Mouse (Mus musculus): ENCODE data around the gene Cdkn1a.

The Cdkn1a gene

DNA sequence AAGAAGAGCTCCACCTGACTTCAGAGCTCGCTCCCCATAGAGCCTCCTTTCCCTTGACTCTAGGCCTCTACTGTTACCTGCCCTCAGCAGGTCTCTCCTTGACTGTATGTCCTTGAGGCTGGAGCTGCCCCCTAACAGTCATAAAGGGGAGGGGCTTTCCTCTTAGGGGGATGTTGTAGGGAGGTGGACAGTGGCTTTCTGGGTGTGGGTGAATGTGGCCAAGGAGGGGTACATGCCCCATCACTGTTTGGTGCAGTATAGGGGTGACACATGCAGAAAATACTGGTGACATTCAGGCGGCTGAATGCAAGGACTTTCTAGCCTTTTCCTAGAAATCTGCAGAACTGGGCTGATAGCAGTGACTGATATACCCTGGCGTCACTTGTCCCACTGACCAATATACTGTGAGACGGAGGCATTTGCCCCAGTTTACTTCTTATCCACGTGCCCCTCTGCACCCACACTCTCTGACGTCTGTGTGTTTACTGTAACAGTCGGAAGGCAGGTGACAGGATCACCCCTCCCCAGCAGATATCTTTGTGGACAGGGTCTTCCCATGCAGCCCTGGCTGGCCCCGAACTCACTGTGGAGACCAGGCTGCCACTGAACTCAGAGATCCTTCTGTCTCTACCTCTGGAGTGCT is 26.4 kb downstream of the Cdkn1a start:
- no peak for DNase-seq (ENCODE audit: low read depth, low spot score)

DNA sequence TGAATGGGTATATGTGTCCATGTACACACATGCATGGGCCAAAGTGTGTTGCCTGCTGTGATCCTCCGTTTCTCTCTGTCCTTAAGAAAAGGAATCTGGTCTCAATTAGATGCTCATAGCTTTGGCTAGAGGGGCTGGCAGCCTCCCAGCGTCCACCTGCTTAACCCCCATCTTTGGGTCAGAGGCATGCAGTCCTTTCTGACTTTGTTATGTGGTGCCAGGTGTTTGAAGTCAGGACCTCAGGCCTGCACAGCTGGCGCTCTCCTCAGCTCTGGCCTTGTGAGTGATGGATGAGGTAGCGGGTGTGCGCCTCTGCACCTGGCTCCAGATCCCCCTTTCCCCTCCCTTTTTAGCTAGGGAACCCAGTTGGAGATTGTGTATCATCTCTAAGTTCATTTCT is 27.3 kb downstream of the Cdkn1a start:
- no peak for DNase-seq (ENCODE audit: low read depth, low spot score)

DNA sequence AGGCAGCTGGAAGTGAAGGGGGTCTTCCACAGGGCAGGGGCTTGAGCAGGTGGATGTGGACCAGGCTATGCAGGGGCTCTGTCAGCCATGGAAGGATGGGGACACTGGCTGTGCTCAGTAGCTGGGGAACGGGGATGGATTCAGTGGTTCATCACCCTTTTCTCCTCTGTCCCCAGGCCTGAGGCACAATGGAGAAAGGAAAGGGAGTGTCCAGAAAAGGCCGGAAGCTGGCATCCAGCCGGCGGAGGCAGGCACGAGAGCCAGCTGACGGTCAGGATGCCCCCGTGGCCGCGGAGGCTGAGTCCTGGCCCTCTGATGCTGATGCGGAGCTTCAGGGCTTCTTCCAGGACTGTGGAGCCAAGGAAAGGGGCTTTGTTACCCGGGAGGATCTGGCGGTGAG is 29.9 kb downstream of the Cdkn1a start:
- no peak for DNase-seq (ENCODE audit: low read depth, low spot score)

DNA sequence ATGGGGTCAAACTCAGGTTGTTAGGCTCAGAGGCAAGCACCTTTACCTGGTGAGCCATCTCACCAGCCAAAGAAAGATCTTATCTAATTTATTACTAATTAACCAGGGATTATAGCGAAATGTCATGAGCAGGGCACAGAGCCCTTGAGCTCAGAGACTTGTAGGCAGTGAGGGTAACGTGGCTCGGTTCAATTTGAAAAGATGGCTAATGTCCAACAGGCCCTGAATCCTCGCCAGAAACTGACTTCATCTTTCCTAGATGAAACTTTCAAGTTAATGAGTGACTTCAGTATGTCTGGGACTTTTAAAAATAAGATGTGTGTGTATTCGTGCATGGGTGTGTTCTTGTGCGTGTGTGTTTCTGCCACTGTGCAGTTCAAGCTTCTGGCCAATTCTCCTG is 32.0 kb downstream of the Cdkn1a start:
- no peak for DNase-seq (ENCODE audit: low read depth, low spot score)

DNA sequence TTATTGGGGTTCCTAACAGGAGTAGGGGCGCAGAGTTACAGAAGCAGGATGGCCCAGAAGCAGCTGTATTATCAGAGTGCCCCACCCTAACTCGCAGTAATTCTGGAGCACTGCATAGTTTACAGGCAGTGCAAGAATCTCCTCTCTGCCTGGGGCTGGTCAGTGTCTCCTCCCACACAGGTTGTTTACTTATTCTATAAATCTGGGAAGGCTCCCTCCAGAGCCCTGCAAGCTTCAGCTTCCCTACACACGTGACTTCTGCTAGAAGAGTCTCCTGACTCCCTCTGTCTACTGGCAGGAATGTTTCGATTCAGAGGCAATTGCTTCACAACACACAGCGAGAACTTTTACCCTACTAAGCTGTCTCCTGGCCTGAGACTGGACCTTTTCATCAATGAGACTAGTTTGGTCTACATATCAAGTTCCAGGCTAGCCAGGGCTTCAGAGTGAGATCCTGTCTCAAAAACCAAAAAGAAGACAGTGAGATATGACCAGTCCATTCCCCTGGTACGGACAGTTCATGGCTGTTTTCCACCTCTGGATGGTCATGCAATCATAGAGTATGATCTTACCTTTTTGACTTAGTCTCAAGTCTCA is 32.9 kb downstream of the Cdkn1a start:
- DNase-seq (ENCODE audit: low read depth, low spot score): no peak

DNA sequence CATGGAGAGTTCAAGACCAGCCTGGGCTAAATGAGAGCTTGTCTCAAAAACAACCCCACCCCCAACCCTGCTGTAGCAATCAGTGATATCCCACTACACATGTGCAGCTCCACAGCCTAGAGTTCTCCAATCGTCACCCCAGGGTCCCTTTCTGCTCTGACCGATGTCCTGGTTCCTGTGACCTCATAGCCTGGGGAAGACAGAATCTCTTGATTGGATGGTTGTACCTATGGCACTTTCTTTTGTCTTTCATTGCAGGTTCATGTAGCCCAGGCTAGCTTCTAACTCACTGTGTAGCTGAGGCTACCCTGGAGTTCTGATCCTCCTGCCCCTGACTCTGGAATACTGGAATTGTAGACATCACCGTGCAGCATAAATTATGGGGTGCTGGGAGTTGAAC is 35.8 kb downstream of the Cdkn1a start:
- DNase-seq (ENCODE audit: low read depth, low spot score): no peak

DNA sequence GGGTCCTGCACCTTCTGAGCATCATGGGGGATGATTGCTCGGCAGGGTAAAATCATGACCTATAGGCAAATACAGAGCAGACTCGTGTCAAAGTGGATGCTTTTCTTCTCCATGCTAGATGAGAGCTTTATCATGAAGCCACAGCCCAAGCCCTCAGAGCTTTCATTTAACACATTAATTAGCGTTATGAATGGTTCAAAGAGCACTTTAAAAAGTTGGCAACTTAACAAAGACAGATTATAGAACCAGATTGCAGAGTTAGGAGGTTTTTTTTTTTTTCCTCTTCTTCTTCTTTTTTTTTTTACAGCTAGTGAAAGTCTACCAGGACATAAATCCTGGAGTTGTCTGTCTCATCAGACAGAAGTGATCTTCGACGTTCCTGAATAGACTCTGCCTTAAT is 38.6 kb downstream of the Cdkn1a start:
- DNase-seq (ENCODE audit: low read depth, low spot score): no peak

DNA sequence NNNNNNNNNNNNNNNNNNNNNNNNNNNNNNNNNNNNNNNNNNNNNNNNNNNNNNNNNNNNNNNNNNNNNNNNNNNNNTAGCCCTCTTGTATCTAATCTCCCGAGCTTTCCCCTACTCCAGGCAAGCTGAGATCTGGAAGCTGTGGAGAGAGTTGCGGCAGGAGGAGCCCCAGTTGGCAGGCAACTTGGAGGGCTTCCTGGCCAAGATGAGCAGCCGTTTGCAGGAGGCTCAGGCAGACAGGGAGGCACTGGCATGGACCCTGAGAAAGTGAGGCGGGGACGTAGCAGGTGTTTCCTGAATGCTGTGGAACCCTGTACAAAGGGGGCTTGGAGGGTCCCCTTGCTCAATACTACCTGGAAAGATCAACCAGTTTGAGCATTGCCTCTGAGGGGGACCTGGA is 44.3 kb downstream of the Cdkn1a start:
- DNase-seq (ENCODE audit: low read depth, low spot score): no peak

DNA sequence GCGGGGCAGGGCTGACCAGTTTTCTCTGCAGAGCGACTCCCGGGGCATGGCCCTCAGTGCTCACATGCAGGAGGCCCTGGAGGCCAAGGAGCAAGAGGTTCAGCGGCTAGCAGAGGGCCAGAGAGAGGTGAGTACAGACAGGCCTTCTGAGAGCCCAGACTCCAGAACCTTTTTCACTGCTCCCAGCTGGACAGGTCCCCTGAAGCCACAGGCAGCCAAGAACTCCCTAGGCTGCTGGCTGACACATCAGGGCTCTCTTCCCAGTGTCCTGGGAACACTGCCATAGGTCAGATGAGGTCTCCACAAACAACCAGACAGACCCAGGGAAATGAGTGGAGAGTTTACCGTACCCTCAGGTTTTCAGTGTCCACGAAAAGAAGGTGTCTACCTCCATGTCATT is 45.5 kb downstream of the Cdkn1a start:
- DNase-seq (ENCODE audit: low read depth, low spot score): no peak

DNA sequence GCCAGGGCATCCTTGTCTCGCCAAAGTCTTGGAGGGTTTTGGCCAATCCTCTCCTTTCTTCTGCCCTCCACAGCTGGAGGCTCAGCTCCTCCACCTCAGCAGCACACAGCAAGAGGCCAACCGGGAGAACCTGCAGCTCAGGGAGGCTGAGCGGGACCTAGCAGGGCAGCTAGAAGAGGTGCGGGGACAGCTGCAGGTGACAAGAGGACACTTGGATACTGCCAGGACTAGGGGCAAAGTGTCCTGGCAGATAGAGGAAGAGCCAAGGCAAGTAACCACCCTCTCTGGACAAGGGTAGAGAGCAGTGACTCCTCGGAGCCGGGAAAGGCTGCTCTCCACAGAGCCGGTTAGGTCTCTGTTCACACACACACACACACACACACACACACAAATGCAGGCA is 47.1 kb downstream of the Cdkn1a start:
- no peak for DNase-seq (ENCODE audit: low read depth, low spot score)

DNA sequence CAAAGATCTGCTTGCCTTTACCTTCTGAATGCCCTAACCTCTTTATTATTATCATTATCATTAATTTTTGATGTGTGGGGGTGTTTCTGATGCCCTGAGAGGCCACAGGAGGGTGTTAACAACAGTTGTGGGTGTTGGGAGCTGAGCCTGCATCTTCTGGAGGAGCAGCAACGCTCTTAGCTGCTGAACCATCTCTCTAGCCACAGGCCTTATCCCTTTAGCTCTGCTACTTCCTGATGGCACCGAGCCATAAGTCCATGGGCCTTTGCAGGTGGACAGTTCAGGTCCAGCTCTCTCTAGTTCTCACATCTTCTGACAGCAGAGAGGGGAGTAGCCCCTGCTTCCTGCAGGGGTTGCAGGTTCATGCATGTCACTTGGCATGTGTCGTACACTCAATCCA is 50.8 kb downstream of the Cdkn1a start:
- DNase-seq (ENCODE audit: low read depth, low spot score): no peak

DNA sequence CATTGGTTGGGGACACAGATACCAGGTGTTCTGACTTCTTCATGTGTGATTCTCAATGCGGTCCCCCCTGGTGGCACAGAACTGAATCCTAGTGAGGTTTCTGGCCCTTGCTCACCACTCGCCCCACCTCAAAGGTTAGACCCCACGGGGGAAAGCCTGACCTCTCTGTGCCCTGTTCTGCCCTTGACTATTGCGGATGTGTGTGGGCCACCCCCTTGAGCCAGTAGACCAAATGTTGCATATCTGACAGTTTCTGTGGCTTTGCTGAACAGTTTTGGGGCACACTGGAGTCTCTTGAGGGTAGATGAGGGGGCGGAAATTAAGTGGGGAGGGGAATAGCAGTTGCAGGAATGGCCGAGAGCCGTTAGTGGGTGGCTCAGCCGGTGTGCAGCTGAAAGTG is 52.5 kb downstream of the Cdkn1a start:
- no peak for DNase-seq (ENCODE audit: low read depth, low spot score)

DNA sequence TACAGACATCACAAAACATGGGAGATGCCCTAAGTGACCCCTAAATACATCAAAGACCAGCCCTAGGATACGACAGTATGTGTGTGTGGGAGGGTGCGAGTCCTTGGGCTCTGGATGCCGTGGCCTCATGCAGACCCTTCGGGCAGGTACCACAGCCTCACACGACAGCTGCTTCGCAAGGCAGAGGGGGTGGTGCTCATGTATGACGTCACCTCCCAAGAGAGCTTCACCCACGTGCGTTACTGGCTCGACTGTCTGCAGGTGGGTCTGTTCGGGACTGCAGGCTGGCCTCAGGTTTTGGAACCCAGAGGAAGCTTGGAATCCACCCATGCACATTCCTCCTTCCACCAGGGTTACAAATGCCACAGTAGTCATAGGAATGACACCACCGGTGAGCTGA is 54.3 kb downstream of the Cdkn1a start:
- no peak for DNase-seq (ENCODE audit: low read depth, low spot score)

DNA sequence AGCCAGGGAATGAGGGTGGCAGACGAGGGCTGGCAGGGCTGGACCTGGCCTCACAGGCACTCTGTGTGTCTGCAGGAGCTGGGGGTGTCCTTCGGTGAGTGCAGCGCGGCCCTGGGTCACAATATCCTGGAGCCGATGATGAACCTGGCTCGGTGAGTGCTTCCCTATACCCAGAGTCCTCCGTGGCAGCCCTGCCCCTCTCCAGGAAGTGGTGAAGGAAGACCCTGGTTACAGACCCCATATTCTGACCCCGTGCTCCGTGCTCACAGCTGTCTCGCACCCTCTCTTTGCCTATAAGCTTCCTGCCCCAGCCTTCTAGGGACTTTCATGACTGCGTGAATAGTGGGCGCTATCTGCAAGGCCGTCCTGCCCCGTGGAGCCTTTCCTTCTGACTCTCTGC is 56.5 kb downstream of the Cdkn1a start:
- no peak for DNase-seq (ENCODE audit: low read depth, low spot score)

DNA sequence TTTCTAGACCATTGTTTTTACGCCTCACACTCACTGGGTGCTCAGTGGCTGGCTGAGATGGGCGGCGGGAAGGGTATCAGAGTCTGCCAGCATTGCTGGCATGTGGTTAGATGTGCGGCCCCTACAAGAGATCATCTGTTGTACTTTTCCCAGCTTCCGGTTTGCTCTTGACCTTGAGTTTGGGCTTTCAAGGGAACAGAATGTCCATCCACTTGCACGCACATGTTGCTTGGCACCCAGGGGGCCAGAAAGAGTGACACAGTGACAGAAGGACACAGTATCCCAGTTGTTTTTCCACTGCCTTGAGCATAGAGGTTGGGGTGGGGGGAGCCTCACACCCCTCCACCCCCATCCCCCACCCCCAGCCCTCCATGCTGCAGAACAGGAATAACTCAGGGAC is 57.0 kb downstream of the Cdkn1a start:
- DNase-seq (ENCODE audit: low read depth, low spot score): no peak

DNA sequence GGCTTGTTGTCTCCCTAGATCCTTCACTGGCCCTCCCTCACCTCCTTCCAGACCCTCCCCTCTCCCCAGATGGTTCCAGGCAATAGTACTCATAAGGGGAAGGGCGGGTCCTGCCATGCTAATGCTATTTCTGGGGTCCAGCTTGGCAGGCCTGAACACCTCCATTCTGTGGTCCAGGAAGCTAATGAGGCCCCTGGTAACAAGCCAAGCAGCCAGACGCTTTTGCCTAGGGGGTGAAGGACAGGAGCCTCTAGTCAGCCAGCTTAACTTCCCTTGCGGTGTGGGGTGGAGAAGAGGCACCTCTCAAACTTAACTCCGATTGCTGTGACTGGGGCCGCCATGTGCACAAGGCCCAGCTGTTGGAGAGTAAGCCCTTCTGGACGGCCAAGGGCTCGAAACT is 59.0 kb downstream of the Cdkn1a start:
- no peak for DNase-seq (ENCODE audit: low read depth, low spot score)
